Comparison of ENCODE assay signal across 8 mouse cellular contexts in the genomic region with DNA sequence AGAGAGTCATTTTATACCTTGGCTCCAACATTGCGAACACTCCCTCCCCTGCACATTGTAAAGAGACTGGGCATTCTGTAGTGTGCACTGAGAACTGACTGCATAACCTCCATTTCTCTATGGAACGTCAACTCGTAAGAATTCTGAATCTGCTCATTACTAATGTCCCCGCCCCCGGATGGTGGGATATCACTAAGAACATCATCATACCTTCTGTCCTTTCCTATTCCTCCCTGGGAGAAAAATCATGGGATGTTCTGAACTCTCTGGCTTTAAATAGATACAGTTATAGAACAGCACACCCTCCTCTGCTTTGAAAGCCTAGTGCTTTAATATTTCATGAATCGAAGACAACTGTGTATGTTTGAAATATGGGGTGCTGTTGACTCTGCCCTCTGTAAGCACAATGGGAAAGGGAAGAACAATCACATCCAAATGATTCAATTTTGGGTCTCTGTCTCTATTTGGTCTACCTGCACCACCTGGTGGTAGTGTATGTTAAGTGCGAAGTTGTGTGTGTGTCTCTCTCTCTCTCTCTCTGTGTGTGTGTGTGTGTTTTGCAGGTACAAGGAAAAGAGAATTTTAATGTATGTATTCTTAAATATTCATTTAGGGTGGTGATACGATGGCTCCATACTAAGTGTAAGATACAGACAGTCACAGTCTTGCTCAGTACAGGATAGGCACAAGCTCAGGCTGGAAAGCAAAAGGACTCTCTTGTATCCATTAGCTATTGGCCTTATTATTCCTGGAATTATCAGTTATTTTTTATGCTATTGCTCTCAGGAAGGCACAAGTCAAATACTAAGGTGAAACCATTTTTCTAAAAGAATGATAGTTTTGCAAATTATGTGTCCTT. TPM values are rescaled to one million over a fixed set of nuclear protein-coding genes. Genes with fewer than 3 reads are reported as not detected.
A peak's percentile ranks its signal among the peaks of the same experiment; 100 is the strongest.
DNase-seq lines count a peak whose midpoint lies in the region; ATAC-seq and TF ChIP-seq lines count a peak whose summit lies in the region.

No protein-coding gene starts in this region.

- no peak overlapping the region for H3K9ac ChIP-seq in kidney, embryonic 15.5 days
- no peak overlapping the region for H3K9ac ChIP-seq in kidney, postnatal 0 days (ENCODE audit: low read depth, low read length)
- no peak overlapping the region for H3K9ac ChIP-seq in stomach, postnatal 0 days (ENCODE audit: low read length)

- no peak overlapping the region for H3K4me2 ChIP-seq in kidney, embryonic 15.5 days
- no peak overlapping the region for H3K4me2 ChIP-seq in kidney, postnatal 0 days (ENCODE audit: low read length)
- H3K4me2 ChIP-seq in stomach, postnatal 0 days (replicated peaks; ENCODE audit: low read depth), result no peak overlapping the region

- TF ChIP-seq EP300 in stomach, postnatal 0 days (optimal IDR thresholded peaks at IDR 0.05), result no peak

- no peak for ATAC-seq in kidney, embryonic 15.5 days (replicated peaks; ENCODE audit: low FRiP score)
- ATAC-seq in kidney, postnatal 0 days (replicated peaks; ENCODE audit: low FRiP score, low read depth), result no peak
- ATAC-seq in stomach, postnatal 0 days (ENCODE audit: low FRiP score, low TSS enrichment), result no peak
- ATAC-seq in megakaryocyte, adult 5-6 weeks (ENCODE audit: poor library complexity, severe bottlenecking), result no peak

- H3K4me1 ChIP-seq in kidney, embryonic 15.5 days, result 0 out of 2 replicates have a peak, but pooled peaks cover 2% of the 10 kb centered on the region
- no peaks in the 10 kb centered on the region for H3K4me1 ChIP-seq in kidney, postnatal 0 days (replicated peaks; ENCODE audit: insufficient read depth, low read length)
- H3K4me1 ChIP-seq in stomach, postnatal 0 days (replicated peaks; ENCODE audit: control insufficient read depth, insufficient read depth), result no peaks in the 10 kb centered on the region

- TF ChIP-seq CTCF in kidney, postnatal 0 days (IDR thresholded peaks at IDR 0.05; ENCODE audit: low read depth), result peak; percentile 75
- TF ChIP-seq CTCF in stomach, postnatal 0 days (IDR thresholded peaks at IDR 0.05; ENCODE audit: low read depth), result peak; percentile 82

- no peak overlapping the region for H3K27ac ChIP-seq in kidney, embryonic 15.5 days
- no peak overlapping the region for H3K27ac ChIP-seq in kidney, postnatal 0 days
- H3K27ac ChIP-seq in stomach, postnatal 0 days (replicated peaks), result no peak overlapping the region

- peak; percentile 32 for DNase-seq in kidney, adult 9 months
- DNase-seq in 416B (ENCODE audit: low read depth), result peak; percentile 55
- DNase-seq in NIH3T3 (ENCODE audit: low read depth), result peak; percentile 84
- DNase-seq in kidney, postnatal 0 days (ENCODE audit: low spot score), result peak; percentile 42
- DNase-seq in stomach, postnatal 0 days (ENCODE audit: low spot score), result no peak
- no peak for DNase-seq in urinary bladder, postnatal 4 days (ENCODE audit: low spot score in 2 of 2)

- H3K9me3 ChIP-seq in kidney, embryonic 15.5 days (replicated peaks), result no peaks in the 10 kb centered on the region
- H3K9me3 ChIP-seq in kidney, postnatal 0 days (replicated peaks; ENCODE audit: low read length), result no peaks in the 10 kb centered on the region
- H3K9me3 ChIP-seq in stomach, postnatal 0 days (ENCODE audit: control insufficient read depth, low read length), result no peaks in the 10 kb centered on the region

- H3K36me3 ChIP-seq in kidney, embryonic 15.5 days, result no peaks in the 10 kb centered on the region
- no peaks in the 10 kb centered on the region for H3K36me3 ChIP-seq in kidney, postnatal 0 days (ENCODE audit: insufficient read depth, low read length)
- H3K36me3 ChIP-seq in stomach, postnatal 0 days (ENCODE audit: control insufficient read depth, insufficient read depth, low read length), result no peaks in the 10 kb centered on the region

- WGBS in kidney, embryonic 15.5 days, result 76% methylated on average over 8 of the region's 8 CpGs
- WGBS in kidney, postnatal 0 days, result 71% methylated on average over 8 of the region's 8 CpGs
- 58% methylated on average over 8 of the region's 8 CpGs for WGBS in stomach, postnatal 0 days

- no peaks in the 10 kb centered on the region for H3K27me3 ChIP-seq in kidney, embryonic 15.5 days
- H3K27me3 ChIP-seq in kidney, postnatal 0 days (ENCODE audit: insufficient read depth, low read length), result no peaks in the 10 kb centered on the region
- H3K27me3 ChIP-seq in stomach, postnatal 0 days (ENCODE audit: control insufficient read depth, insufficient read depth, low read length), result no peaks in the 10 kb centered on the region

- no peak overlapping the region for H3K4me3 ChIP-seq in kidney, embryonic 15.5 days (replicated peaks)
- H3K4me3 ChIP-seq in kidney, postnatal 0 days (replicated peaks; ENCODE audit: low read depth, low read length), result no peak overlapping the region
- H3K4me3 ChIP-seq in stomach, postnatal 0 days (ENCODE audit: low read depth, low read length), result no peak overlapping the region

RNA-seq across cellular contexts. Expression of a gene that starts 1.1 kb away (rescaled TPM):
- polyA plus RNA-seq in kidney, embryonic 15.5 days (2015; fragmentation: Nextera tagmentation; extraction: Ambion mirVana), result 1.9 TPM in 2 replicates
- 0.31 and 0.41 TPM in 2 replicates for polyA plus RNA-seq in kidney, postnatal 0 days (2015; fragmentation: Nextera tagmentation; extraction: Ambion mirVana)
- polyA plus RNA-seq in stomach, postnatal 0 days (2015; fragmentation: Nextera tagmentation; extraction: Ambion mirVana), result 4.3 and 5.5 TPM in 2 replicates
- 0.20 TPM in 1 of 2 replicates, not detected in the other for total RNA-seq in megakaryocyte, adult 5-6 weeks (2015)
- 0.49 TPM in 1 of 2 replicates, not detected in the other for total RNA-seq in megakaryocyte, adult 5-6 weeks (2017)

Comparison
In these comparisons a context has a peak if more than half of its experiments do, and no peak if none do; other contexts are left out.
1. DNase-seq: peak in kidney, adult 9 months (single experiment), 416B (single experiment), NIH3T3 (single experiment) and kidney, postnatal 0 days (single experiment); none in stomach, postnatal 0 days (single experiment) and urinary bladder, postnatal 4 days (0 of 2).